ENCODE assay signal across 9 mouse cellular contexts in genomic region chr1:135729367-135729713, GRCm38 (mm10). TPM values are rescaled to one million over a fixed set of nuclear protein-coding genes. Genes with fewer than 3 reads are reported as not detected.
DNase-seq lines count a peak whose midpoint lies in the region; ATAC-seq and TF ChIP-seq lines count a peak whose summit lies in the region.
"Had no signal": no experiment of that assay in that cellular context is flagged by ENCODE, and none has a peak within 500 bp of the region (broad histone marks: within the 10 kb centered on the region; RNA-seq: fewer than 3 reads in every experiment).

No protein-coding gene starts in this region.

- TF ChIP-seq EP300 in heart, adult 2 months (IDR thresholded peaks at IDR 0.05; ENCODE audit: insufficient read depth, low read depth, low read length), result no peak

- H3K27me3 ChIP-seq in heart, adult 2 months (ENCODE audit: control insufficient read depth, insufficient read depth, low read length), result no peaks in the 10 kb centered on the region
- H3K27me3 ChIP-seq in thymus, adult 2 months (ENCODE audit: control insufficient read depth, insufficient read depth, low read length), result no peaks in the 10 kb centered on the region
- H3K27me3 ChIP-seq: Patski had no signal

- intact Hi-C loops in heart, adult 2 months (cut with DNase I), result no loop called here

- H3K4me1 ChIP-seq in heart, adult 2 months (ENCODE audit: control insufficient read depth, insufficient read depth, low read length), result peaks cover 18% of the 10 kb centered on the region
- peaks cover 48% of the 10 kb centered on the region for H3K4me1 ChIP-seq in thymus, adult 2 months (replicated peaks; ENCODE audit: control insufficient read depth, insufficient read depth, low read length)

- no peak for TF ChIP-seq CTCF in heart, adult 2 months (IDR thresholded peaks at IDR 0.05)
- TF ChIP-seq CTCF in thymus, adult 2 months (IDR thresholded peaks at IDR 0.05; ENCODE audit: borderline replicate concordance, control insufficient read depth, extremely low read depth, insufficient read depth, low read length, poor library complexity), result no peak

- H3K4me3 ChIP-seq in heart, adult 2 months, result peak overlapping the region; percentile 79
- H3K4me3 ChIP-seq in thymus, adult 2 months (ENCODE audit: control insufficient read depth, insufficient read depth, low read length), result peak overlapping the region; percentile 78
- H3K4me3 ChIP-seq in macrophage (ENCODE audit: inconsistent target), result peak overlapping the region; percentile 67

- DNase-seq in heart, adult 2 months, result no peak
- DNase-seq in heart, adult 18-20 months, result no peak
- DNase-seq in thymus, adult 2 months, result no peak
- no peak for DNase-seq in thymus, postnatal 10 days (ENCODE audit: low spot score in 2 of 2)
- no peak for DNase-seq in embryo, embryonic 11 days
- DNase-seq in frontal cortex, postnatal 14 days (ENCODE audit: low spot score in 2 of 2), result no peak

- no peak for TF ChIP-seq POLR2A in heart, adult 2 months (IDR thresholded peaks at IDR 0.05; ENCODE audit: insufficient read depth, low read depth, low read length)
- no peak for TF ChIP-seq POLR2A in thymus, adult 2 months (IDR thresholded peaks at IDR 0.05; ENCODE audit: control insufficient read depth, extremely low read depth, insufficient read depth, low read length, poor library complexity)

- peak overlapping the region; percentile 94 for H3K27ac ChIP-seq in heart, adult 2 months
- peak overlapping the region; percentile 78 for H3K27ac ChIP-seq in thymus, adult 2 months (ENCODE audit: control insufficient read depth, insufficient read depth, low read length)
- H3K27ac ChIP-seq in macrophage, result peak overlapping the region; percentile 75

- 1% methylated on average over 11 of the region's 11 CpGs for whole genome bisulfite sequencing in heart, adult 2 months
- WGBS in thymus, adult 2 months, result 0% methylated on average over 11 of the region's 11 CpGs
- 2% methylated on average over 7 of the region's 11 CpGs for WGBS in macrophage (ENCODE audit: missing documents)

- no peaks in the 10 kb centered on the region for H3K79me2 ChIP-seq in heart, adult 2 months (replicated peaks; ENCODE audit: control insufficient read depth, insufficient read depth, low read length)
- H3K79me2 ChIP-seq in macrophage (ENCODE audit: inconsistent target), result peaks cover 51% of the 10 kb centered on the region

- no peaks in the 10 kb centered on the region; the same call in 1 of the 2 replicates for H3K36me3 ChIP-seq in heart, adult 2 months (ENCODE audit: control insufficient read depth, insufficient read depth, low read length)
- no peaks in the 10 kb centered on the region for H3K36me3 ChIP-seq in thymus, adult 2 months (ENCODE audit: control insufficient read depth, insufficient read depth, low read length)
- H3K36me3 ChIP-seq in macrophage (ENCODE audit: inconsistent target), result no peaks in the 10 kb centered on the region

- H3K9ac ChIP-seq in heart, adult 2 months (ENCODE audit: low read depth, low read length), result peak overlapping the region; percentile 80

- ATAC-seq in inflammation-experienced regulatory T-cells, adult 6 months, result peak; percentile 12

RNA-seq across cellular contexts. Expression of gene Csrp1, which starts 9.5 kb away (rescaled TPM):
- total RNA-seq in heart, adult 2 months (2021), result 10 to 100 TPM; 50.1 to 50.5 TPM
- 99.2 and 128 TPM in 2 replicates for polyA plus RNA-seq in heart, adult 2 months (2012; rRNA removed)
- total RNA-seq in heart, adult 18-20 months (2021), result 10 to 100 TPM; 47.0 to 51.1 TPM
- polyA plus RNA-seq in thymus, adult 2 months (2012; rRNA removed), result 333 and 390 TPM in 2 replicates
- 10 to 100 TPM; 19.5 to 31.9 (median 26.9) TPM for polyA plus RNA-seq in inflammation-experienced regulatory T-cells, adult 6 months (2017; shearing (Covaris generic))
- total RNA-seq in macrophage (2018; cell fraction: chromatin; rRNA removed), result 10 to 100 TPM; 16.8 to 68.0 (median 25.6) TPM
- 100 to 1,000 TPM; 145 to 243 (median 187) TPM for total RNA-seq in macrophage (2018; cell fraction: cytosol; rRNA removed)
- 100 to 1,000 TPM in 7 of 26 experiments, 10 to 100 TPM in 19; 50.8 to 118 (median 81.4) TPM for total RNA-seq in macrophage (2018; cell fraction: nucleus; rRNA removed)
- 110 to 227 TPM (median 177 TPM) in 3 replicates for polyA plus RNA-seq in macrophage (2018)

RNA-seq across cellular contexts. Expression of gene Phlda3, which starts 36.6 kb away (rescaled TPM):
- 10 to 100 TPM in 1 of 2 experiments, 1 to 10 TPM in 1; 8.4 to 11.5 TPM for total RNA-seq in heart, adult 2 months (2021)
- polyA plus RNA-seq in heart, adult 2 months (2012; rRNA removed), result 23.3 and 36.8 TPM in 2 replicates
- total RNA-seq in heart, adult 18-20 months (2021), result 10 to 100 TPM; 11.0 to 11.7 TPM
- 62.1 and 67.6 TPM in 2 replicates for polyA plus RNA-seq in thymus, adult 2 months (2012; rRNA removed)
- 1 to 10 TPM in 1 of 3 experiments, under 1 TPM in 1, not detected in 1; 0.94 to 7.2 TPM for polyA plus RNA-seq in inflammation-experienced regulatory T-cells, adult 6 months (2017; shearing (Covaris generic))
- 10 to 100 TPM in 1 of 26 experiments, 1 to 10 TPM in 22, under 1 TPM in 3; 0.67 to 21.0 (median 1.9) TPM for total RNA-seq in macrophage (2018; cell fraction: chromatin; rRNA removed)
- total RNA-seq in macrophage (2018; cell fraction: cytosol; rRNA removed), result 10 to 100 TPM in 24 of 26 experiments, 1 to 10 TPM in 2; 6.3 to 20.9 (median 15.3) TPM
- 10 to 100 TPM in 4 of 26 experiments, 1 to 10 TPM in 22; 1.5 to 16.5 (median 6.1) TPM for total RNA-seq in macrophage (2018; cell fraction: nucleus; rRNA removed)
- polyA plus RNA-seq in macrophage (2018), result 3.9 to 19.2 TPM (median 14.7 TPM) in 3 replicates

RNA-seq across cellular contexts. Expression of gene Tnni1, which starts 49.9 kb away (rescaled TPM):
- 1 to 10 TPM in 1 of 2 experiments, under 1 TPM in 1; 0.84 to 1.1 TPM for total RNA-seq in heart, adult 2 months (2021)
- polyA plus RNA-seq in heart, adult 2 months (2012; rRNA removed), result 1.3 and 2.5 TPM in 2 replicates
- total RNA-seq in heart, adult 18-20 months (2021), result 1 to 10 TPM; 1.5 to 1.7 TPM
- 2.1 and 2.2 TPM in 2 replicates for polyA plus RNA-seq in thymus, adult 2 months (2012; rRNA removed)
- not detected for polyA plus RNA-seq in inflammation-experienced regulatory T-cells, adult 6 months (2017; shearing (Covaris generic))
- not detected for total RNA-seq in macrophage (2018; cell fraction: chromatin; rRNA removed)
- total RNA-seq in macrophage (2018; cell fraction: cytosol; rRNA removed), result under 1 TPM in 1 of 26 experiments, not detected in 25; 0.41 TPM
- not detected for total RNA-seq in macrophage (2018; cell fraction: nucleus; rRNA removed)
- polyA plus RNA-seq in macrophage (2018), result not detected in 3 replicates
